Mouse (Mus musculus) urinary bladder, postnatal 36 days (tissue): ENCODE results near the gene Necab3.

Experiments
- DNase-seq, 2 experiments: peaks; one replicate each; pipeline ENCODE4 v3.0.0; 2022; ENCODE audit warnings: low spot score in 2 of 2, mixed read lengths in 1 of 2

Necab3 gene

DNA sequence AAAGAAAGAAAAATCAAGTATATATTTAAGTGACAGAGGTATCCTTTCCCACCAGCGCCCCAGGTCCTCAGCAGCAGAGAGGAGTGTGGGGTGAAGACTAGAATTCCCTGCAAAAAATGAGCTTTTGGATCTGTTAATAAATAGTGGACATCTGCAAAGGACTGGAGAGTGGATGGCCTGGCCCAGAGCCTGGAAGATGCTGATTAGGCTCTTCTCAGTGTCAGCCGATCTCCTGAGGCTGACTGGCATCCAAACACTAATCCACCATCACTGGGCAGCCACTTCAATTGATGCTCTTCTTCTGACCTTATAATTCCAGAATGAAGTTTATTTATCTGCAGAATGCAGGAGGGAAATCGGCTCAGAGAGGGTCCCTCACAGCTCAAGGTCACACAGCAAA is 14.3 kb upstream of the Necab3 start:
- no peak for DNase-seq

DNA sequence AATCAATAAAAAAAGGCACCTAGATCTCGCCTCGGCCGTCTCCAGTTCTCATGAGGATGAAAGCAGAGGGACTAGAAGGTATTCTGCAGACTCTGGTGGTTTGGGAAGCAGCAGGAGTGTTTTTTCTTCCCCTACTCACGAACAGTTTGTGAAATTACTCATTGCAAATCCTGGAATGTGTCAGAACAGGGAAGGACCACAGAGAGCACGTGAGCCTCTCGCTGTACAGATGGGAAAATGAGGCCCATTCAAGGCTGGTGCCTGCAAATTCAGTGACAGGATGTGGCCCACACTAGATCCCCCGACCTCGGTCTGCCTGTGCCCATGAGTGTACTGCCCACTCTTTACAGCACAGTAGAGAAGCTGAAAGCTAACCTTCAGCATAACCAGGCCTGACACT is 13.3 kb upstream of the Necab3 start:
- DNase-seq = no peak

DNA sequence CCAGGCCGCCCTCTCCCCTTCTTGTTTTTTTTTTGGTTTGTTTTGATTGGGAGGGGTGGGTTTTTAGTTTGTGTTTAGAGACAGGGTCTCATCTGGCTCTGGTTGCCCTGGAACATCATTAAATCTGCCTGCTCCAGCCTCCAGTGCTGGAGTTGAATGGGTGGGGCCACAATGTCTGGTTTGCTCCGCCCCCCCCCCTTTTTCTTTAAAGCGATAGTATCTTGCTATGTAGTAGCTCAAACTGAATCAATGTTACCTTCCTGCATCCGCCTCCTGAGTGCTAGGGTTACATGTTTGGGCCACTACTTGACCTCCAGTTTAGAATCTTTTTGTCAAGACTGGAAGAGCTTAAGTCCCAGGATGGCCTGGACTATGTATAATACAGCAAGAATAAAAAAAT is 12.6 kb upstream of the Necab3 start:
- no peak for DNase-seq

DNA sequence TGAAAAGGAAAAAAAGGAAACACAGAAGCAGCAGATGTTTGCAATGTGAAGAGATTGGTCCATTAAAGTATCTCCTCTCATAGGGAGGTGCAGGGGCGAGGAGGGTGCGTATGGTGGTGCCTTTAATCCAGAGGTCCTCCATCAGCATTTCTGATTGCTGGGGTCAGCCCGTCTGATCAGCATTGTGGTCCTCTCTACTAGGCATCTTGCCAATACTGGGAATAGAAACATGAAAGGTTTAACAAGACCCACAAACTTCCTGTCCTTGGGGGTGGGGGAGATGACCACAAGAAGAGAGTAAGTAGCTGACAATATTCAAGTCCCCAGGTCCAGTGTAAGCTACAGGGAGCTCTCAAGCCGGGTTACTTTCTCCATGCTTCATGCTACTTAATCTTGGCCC is 12.0 kb upstream of the Necab3 start:
- no peak for DNase-seq

DNA sequence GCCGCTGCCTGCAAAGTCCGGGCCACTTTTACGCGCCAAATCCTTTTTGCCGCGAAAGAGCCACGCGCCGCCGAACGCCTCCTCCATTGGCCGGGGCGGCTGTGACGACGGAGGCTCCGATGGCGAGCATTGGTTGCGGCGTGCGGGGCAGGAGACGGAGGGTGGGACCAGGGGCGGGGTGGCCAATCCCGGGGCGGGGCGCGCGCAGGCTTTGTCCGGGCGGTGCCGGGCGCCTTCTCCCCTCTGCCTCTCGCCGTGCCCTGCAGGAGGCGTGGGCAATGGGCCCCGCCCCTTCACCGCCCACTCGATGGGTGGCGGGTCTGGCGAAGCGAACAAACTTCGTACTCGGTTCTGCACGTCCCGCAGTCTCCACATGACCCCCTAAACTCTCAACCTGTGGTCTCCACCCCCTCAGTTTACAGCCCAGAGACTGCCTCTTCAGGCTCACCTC is 11.2 kb upstream of the Necab3 start, which contains the start of gene E2f1:
E2f1 (minus strand) TSS at position 57 of the 451 bp plus-strand sequence.
- DNase-seq = peak; percentile 81 to 94

DNA sequence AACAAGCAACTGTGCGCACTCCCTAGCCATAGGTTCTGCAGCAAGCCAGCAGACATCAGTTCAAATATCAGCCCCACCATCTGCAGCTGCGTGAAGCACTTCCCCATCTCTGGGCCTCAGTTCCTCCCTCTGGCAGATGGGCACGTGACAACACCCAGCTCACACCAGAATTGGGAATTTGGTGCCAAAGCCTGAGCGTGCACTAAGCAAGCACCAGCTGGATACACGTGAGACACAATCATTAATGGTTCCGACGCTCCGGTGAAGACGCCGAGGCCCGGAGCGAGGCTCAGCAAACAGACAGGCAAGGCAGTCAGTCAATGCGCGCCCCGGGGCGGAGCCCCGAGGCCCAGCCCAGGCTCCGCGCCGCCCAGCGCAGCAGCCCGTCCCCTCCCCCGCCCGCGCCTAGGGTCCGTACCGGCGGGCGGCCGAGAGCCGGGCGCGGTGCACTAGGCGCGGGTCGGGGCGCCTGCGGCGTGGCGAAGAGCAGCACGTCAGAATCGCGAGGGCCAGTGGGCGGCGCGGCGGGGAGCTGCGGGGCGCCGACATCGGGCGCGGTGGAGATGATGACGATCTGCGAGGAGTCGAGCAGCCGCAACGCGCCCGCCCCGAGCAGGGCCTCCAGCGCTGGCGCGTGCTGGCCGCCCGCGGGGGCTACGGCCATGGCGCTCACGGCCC is 10.5 kb upstream of the Necab3 start:
- DNase-seq = peak; percentile 41 to 47

DNA sequence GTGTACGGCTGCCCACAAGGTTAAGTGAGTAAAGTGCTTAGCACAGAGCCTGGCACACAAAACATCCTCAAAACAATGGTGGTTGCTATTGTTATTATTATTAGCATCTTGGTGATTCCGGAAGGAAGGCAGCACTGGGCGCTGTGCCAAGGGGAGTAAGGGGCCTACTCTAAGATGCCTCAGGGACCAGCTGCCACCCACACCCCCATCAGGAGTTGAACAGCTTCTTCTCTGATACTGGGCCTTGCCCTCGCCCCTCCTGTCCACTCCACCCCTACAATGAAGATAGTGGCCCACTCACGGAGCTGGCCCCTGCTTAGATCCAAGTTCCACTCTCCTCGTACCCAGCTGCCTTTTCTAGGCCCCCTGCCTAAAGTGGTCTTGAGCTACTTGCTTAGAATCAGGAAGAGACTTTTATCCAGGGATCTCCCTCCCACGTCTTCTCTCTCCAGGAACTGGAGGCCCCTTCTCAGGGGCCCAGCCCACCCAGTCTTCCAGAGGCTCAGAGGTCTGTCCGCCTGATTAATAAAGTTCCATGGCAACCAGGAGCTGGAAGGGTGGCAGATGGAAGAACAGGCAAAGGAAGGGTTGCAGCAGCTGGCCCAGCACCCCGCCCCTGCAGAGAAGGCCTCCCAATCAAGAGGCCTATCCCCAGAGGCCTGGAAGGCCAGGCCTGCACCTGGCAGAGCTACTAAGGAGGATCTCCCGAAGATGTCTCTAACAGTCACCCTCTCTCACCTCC is 9.8 kb upstream of the Necab3 start:
- DNase-seq = no peak

DNA sequence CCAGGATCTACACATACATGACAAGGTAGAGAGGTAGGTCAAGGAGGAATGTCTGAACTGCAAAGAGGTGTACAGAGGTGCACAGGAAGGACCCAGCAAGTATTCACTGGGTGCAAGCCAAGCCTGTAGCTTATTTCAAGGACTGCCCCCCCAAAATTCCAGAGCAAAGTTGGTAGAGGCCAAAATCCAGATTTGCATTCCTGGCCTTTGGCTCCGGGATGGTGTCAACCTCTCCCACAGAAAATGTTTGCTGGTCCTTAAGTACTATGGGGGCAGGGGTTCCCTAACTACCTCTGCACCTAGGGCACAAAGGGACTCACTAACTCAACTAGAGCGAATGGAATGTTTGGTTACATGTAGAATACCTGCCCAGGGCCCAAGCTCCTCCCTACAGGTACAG is 9.1 kb upstream of the Necab3 start:
- DNase-seq = no peak

DNA sequence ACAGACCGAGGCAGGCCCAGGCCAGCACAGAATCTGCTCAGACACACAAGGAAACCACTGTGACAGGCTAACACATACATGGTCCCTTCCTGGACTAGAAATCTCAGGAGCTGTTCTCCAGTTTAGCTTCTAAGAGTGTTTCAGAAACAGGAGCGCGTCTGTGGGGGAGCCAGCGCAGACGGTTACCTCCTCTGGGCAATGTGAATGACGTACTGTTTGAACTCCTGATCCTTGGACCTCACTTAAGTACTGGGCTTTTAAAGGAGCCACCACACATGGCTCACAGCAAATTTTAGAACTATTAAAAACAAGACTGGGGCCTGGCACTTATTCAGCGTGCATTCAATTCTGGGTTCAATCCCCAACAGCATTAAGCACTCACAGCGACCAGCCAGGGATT is 8.0 kb upstream of the Necab3 start:
- no peak for DNase-seq

DNA sequence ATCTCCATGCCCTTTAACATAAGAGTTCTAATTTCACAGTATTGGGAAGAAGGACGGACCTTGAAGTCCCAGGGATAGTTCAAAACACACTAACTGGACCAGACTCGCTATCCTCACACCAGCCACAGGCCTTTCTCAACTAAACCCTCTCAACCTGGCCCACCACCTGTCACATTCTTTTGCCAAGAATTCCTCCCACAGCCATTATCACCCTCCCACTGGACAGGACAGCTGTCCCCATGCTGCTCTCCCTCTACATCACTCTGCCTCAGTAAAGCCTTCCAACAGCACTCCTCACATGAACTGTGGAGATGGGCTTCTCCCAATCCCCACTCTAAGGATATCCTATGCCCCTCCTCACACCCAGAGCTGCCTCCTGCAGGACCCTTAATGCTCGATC is 6.9 kb upstream of the Necab3 start:
- DNase-seq = no peak

DNA sequence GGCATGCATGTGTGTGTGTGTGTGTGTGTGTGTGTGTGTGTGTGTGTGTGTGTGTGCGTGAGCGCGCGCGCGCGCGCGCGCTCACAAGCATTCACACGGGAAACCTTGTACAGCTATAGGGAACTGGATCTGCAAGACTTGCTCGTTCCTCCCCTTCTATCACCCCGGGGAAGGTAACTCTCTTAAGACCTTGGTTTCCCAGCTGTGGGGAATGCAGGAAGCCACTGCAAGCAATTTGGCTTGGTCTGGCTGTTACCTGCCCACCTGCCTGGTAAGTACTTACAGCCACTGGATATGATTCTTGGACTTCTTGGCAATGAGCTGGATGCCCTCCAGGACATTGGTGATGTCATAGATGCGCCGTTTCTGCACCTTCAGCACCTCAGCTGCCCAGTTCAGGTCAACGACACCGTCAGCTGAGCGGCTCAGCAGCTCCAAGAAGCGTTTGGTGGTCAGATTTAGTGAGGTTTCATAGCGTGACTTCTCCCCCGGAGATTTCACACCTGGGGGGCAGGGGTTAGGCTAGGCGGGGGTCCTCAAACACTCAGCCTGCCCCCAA is 5.0 kb upstream of the Necab3 start:
- DNase-seq = no peak

DNA sequence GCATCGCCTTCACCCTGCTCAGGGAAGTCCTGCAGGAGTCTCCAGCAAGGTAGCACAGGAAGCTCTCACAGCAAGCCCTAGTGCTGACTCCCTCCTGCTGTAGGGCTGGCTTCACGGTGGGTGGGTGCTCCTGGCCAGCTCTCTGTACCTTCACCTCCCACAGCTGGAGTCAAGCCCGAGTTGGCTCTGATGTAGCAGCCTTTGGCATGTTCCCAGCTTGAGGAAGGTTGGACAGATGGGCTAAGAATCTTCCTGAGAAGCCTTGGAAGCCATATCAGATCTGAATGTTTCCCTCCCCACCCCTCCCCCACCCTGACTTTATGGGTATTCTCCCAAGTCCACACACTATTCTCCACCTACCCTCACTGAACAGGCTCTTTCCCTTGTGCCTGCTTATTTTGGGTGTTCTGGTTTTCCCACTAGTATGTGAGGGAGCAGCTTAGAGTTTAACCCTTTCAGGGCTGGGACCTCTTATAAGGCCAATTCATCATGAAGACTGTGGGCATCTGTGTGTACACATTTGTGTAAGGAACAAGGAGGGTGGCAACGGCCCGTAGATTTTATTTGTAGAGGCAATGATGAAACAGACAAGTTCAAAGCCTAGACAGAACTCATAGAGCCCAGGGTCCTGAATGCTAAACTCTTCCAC is 1.4 kb downstream of the Necab3 start:
- no peak for DNase-seq

DNA sequence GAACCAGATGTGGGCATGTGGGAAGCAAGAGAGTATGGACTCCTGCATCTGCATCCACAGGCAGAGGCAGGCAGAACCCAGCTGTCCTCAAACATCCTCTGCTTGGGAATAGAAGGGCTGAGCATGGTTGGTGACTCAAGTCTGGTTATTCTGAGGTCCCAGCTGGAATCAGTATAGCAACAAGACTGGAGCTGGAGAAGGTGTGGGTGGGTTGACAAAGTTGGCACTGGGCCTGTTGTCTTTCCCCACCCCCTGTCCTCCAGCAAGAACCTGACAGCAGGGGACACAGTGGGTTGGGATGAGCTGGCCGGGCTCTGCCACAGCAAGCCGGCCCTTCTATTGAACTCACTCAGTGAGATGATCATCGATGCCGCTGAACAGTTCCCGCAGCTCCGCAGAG is 3.5 kb downstream of the Necab3 start:
- DNase-seq = no peak

DNA sequence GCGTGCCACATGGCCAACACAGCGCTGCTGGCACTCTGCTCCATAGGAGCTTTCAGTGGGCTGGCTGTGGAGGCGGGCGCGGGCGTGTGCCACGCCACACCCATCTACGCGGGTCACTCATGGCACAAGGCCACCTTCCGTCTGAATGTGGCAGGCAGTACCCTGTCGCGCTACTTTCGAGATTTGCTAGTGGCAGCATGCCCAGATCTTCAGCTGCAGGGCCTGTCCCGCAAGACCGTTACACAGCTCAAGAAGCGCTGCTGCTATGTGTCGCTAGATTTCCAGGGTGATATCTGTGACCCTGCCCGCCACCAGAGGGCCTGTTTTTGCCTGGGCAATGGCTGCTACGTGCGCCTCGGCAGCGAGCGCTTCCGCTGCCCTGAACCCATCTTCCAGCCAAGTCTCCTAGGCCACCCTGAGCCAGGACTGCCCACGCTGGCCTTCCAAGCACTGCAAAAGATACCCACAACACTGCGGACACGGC is 6.2 kb downstream of the Necab3 start:
- peak; percentile 59 to 83 for DNase-seq

DNA sequence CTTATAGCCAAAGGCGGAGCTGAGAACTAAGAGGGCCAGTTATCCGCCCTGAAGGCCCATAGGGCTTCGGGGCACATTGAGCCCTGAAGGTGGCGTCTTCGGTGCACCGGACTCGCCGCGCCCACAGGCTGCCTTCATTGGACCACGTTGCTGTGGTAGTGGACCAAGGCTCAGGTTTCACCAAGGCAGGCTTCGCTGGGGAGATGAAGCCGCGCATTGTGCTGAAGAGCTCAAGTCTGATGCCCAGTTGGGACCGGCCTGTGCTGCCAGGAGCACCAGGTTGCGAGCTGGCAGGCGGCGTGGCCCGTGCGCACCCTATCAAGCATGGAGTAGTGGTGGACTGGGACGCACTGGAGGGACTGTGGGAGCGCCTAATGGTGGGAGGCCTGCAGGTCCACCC is 6.8 kb downstream of the Necab3 start:
- no peak for DNase-seq

DNA sequence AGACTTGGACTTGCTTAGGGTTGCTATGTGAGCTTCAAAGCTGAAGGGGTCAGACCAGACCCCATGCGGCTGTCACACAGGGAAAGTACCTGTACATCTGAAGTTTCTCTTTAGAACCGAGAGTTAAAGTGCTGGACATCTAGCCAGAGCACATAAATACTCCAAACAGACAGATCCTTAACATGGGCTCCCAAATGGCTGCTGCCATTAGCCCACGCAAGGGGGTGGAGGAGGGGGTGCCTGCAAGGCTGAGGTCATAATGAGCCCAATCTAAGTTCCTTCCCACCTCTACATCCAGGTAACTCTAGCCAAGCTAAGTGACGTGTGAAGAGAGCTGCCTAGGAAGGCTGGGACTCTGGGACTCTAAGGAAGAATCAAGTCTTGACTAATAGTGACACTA is 7.2 kb downstream of the Necab3 start, which contains the start of gene Actl10:
Actl10 (plus strand) TSS at position 301 of the 400 bp plus-strand sequence.
- no peak for DNase-seq

DNA sequence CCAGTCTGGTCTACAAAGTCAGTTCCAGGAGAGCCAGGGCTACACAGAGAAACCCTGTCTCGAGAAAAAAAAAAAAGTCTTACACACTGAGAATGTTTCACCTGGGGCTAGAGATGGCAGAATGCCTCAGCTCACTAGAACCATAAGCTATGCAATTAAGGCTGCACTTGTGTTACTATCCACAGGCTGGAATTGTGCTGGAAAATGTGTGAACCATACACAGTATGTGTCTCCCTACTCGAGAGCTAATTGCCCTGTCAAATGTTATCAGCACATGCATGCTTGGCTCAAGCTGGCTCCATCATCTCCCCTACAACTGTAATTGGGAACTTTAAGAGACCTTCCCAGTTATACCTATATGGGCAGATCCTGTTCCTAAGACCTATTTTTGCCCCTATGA is 7.8 kb downstream of the Necab3 start:
- no peak for DNase-seq

DNA sequence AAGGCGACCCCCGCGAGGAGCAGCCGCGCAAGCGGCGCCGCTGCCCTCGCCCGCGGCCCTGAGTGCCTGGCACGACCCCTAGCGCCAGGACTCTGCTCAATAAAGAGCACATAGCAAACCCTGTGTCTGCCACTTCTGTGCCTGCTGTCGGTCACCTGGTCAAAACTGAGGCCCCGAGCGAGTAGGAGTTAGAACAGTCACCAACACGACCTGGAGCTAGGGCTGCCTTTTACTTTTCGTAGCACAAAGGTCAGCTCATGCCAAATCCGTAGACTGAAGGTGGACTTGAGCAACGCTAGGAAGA is 8.9 kb downstream of the Necab3 start:
- no peak for DNase-seq

DNA sequence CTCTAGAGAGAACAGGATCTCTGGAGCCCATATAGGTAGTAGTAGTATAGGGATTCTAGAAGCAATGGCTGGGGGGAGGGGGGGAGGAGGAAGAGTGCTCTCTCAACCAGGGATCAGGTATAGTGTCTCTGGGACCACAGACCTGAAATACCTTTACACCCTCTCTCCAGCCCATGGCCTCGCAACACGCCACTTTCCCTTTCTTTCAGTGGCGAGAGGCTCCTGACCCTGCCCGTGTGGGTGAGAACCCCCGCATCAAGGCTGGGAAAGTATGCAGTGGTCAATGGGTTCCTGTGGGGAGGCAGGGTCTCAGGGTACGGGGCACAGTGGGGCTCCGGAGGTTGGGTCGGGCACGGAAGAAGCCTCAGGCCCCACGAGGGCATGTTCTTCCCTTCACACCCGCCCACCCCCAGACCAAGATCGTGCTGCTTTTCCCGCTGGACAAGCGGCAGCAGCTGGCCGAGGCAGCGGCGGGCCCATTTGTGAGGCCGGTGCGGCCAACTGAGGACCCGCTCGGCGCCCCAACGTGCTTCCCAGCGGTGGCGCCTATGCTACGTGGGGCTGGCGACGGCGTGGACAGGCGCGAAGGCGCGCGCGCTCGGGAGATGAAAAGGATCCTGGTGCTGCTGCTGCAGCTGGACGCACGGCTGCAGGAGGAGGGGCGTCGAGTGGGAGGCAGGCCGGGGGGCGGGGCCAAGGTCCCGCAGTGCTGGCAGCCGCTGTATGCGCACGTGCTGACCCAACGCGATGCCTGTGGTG is 9.4 kb downstream of the Necab3 start:
- peak; percentile 32 to 44 for DNase-seq

DNA sequence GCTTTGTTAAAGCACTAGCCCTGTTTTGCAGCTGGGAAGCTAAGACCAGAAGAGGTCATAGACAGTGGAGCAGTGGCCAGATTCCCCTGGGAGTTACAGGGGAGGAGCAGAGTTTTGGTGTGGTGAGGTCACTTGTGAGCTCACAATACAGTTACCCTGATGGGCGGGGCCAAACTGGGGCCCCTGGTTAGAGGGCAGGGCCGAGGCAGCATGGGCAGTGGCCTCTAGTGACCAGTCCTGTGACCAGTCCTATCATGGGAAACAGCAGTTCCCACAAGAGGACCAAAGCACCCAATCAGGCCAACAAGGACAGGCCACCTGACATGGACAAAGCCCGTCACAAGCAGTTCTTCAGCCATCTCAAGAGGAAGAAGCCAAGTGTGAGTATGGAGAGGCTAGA is 10.0 kb downstream of the Necab3 start:
- DNase-seq = no peak

DNA sequence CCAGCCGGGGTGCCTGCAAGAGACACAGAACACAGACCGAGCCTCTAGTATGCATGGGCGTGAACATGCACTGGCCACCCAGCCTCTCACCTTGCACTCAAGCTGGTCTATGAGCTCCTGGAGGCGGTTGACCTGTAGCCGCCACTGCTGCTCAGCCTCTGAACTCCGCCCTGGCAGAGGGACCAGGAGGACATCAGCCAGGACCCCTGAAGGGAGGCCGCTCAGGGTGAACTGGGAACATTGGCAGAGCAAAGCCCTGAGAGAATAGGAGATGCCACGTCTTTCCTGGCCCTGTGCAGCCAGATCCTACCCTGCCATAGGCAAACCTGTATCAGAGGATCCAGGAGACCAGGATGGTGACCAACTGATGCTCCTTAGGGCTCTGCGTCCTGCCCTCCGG is 12.0 kb downstream of the Necab3 start, which contains the start of gene 1700003F12Rik:
1700003F12Rik (plus strand) TSS at position 375 of the 400 bp plus-strand sequence.
- DNase-seq = no peak
